Mouse (Mus musculus) embryo, embryonic 9.5 days (tissue): ENCODE measurements around the gene Efna4.
A peak's percentile ranks its signal among the peaks of the same experiment; 100 is the strongest.

Source experiments
- DNase-seq: peaks from one replicate; pipeline ENCODE4 v3.0.0-alpha.2; 2017; ENCODE audit errors: extremely low spot score

Efna4 gene

GRCm38 (mm10) chr3:89305551-89306325, 32.1 kb downstream of the Efna4 start:
- no peak for DNase-seq

- DNase-seq: no peak
Observed at GRCm38 (mm10) chr3:89305105-89305504, 32.7 kb downstream of the Efna4 start.

GRCm38 (mm10) chr3:89304440-89304839, 33.4 kb downstream of the Efna4 start:
- DNase-seq: no peak

- no peak for DNase-seq
Observed at GRCm38 (mm10) chr3:89300514-89300913, 37.3 kb downstream of the Efna4 start.

- DNase-seq: no peak
Observed at GRCm38 (mm10) chr3:89300071-89300470, 37.8 kb downstream of the Efna4 start.

- peak; percentile 52 for DNase-seq
Observed at GRCm38 (mm10) chr3:89299499-89299898, 38.3 kb downstream of the Efna4 start.

- no peak for DNase-seq
Observed at GRCm38 (mm10) chr3:89298908-89299307, 38.9 kb downstream of the Efna4 start.

GRCm38 (mm10) chr3:89296761-89297396, 40.9 kb downstream of the Efna4 start:
- DNase-seq: no peak

GRCm38 (mm10) chr3:89295685-89296230, 42.1 kb downstream of the Efna4 start:
- no peak for DNase-seq

- DNase-seq: no peak
Observed at GRCm38 (mm10) chr3:89294195-89294594, 43.6 kb downstream of the Efna4 start.

- no peak for DNase-seq
Observed at GRCm38 (mm10) chr3:89293247-89293918, 44.4 kb downstream of the Efna4 start.

GRCm38 (mm10) chr3:89292303-89292702, 45.5 kb downstream of the Efna4 start:
- no peak for DNase-seq

GRCm38 (mm10) chr3:89291874-89292273, 46.0 kb downstream of the Efna4 start:
- DNase-seq: no peak

GRCm38 (mm10) chr3:89288503-89288928, 49.3 kb downstream of the Efna4 start:
- no peak for DNase-seq

GRCm38 (mm10) chr3:89287286-89287685, 50.5 kb downstream of the Efna4 start:
- DNase-seq: no peak

GRCm38 (mm10) chr3:89285526-89285925, 52.3 kb downstream of the Efna4 start:
- DNase-seq: no peak

- no peak for DNase-seq
Observed at GRCm38 (mm10) chr3:89284261-89284660, 53.6 kb downstream of the Efna4 start.
